Mouse (Mus musculus) cerebellum, adult 2 months (tissue): Measurements from ENCODE around the gene Olfr824. TPM values are rescaled to one million over a fixed set of nuclear protein-coding genes. Genes with fewer than 3 reads are reported as not detected.
"Not testable (repeated sequence)": the region's sequence is repeated elsewhere in the genome, so short reads cannot be mapped to it uniquely, and the experiment has no call there.

ENCODE experiments used
- DNase-seq, 2 experiments: peaks; one replicate each; pipeline ENCODE4 v3.0.0; 2021
- H3K27ac ChIP-seq: fragments of 200-500 bp; 2 replicates; pipeline ENCODE4 v1.5.1; 2012; ENCODE audit warnings: low read length, control low read depth, inconsistent platforms; ENCODE audit not compliant: insufficient read depth
- H3K27me3 ChIP-seq: fragments of 200-500 bp; 2 replicates; pipeline ENCODE4 v1.6.1; 2012; ENCODE audit warnings: inconsistent platforms, mild to moderate bottlenecking, low read length, moderate library complexity; ENCODE audit not compliant: control insufficient read depth, insufficient read depth
- H3K4me1 ChIP-seq: fragments of 200-500 bp; 2 replicates; pipeline ENCODE4 v1.6.1; 2011; ENCODE audit warnings: low read length; ENCODE audit not compliant: control insufficient read depth, insufficient read depth
- H3K4me3 ChIP-seq: fragments of 200-500 bp; replicated peaks from 2 replicates; pipeline ENCODE3; 2011; ENCODE audit warnings: mild to moderate bottlenecking, low read depth, low read length, control low read depth; ENCODE audit not compliant: insufficient read depth
- CTCF ChIP-seq: fragments of 200-500 bp; IDR thresholded peaks from 2 replicates; pipeline ENCODE4 v1.5.1; 2011; ENCODE audit warnings: low read depth, mild to moderate bottlenecking, control low read depth, low read length, moderate library complexity, borderline replicate concordance; ENCODE audit not compliant: insufficient read depth
- POLR2A ChIP-seq: fragments of 200-500 bp; IDR thresholded peaks from 2 replicates; pipeline ENCODE4 v1.6.1; 2011; ENCODE audit warnings: low read length, control low read depth, borderline replicate concordance; ENCODE audit not compliant: insufficient read depth
- WGBS: fragments of 180-500 bp; shearing (Covaris S2); methylation state at CpG from one replicate; pipeline ENCODE4 v1.1.7; 2018; 5-methylcytosine and 5-hydroxymethylcytosine counted together
- polyA plus RNA-seq: library from polyadenylated mRNA; depleted of rRNA; stranded (reverse); fragments of >200 nt; gene quantifications from 2 replicates; pipeline ENCODE4 v1.2.3, GENCODE M21; 2012; rRNA removed

The Olfr824 gene
- not detected in 2 replicates for polyA plus RNA-seq

DNA sequence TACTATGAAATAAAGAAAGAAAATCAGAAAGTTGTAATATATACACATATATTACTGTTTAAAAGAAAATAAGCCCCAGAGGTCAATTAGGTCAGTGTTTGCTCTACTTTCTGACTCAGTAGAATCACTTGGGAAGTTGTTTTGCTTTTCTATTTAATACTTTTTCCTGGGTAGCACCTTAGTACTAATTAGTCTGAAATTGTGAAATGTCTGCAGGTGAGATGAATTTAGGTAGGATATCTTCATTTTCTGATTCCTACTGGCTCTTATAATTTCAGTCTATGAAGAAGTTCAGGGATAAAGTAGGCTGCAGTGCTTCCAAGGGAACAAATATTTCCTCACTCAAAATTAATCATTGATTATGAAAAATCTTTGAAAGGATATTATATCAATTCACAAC, at the start of gene Olfr824:
Gene Olfr824 (minus strand): TSS at position 101 of the 400 bp plus-strand sequence.
- H3K4me3 ChIP-seq, H3K27me3 ChIP-seq, H3K27ac ChIP-seq, DNase-seq, H3K4me1 ChIP-seq: not testable (repeated sequence)

DNA sequence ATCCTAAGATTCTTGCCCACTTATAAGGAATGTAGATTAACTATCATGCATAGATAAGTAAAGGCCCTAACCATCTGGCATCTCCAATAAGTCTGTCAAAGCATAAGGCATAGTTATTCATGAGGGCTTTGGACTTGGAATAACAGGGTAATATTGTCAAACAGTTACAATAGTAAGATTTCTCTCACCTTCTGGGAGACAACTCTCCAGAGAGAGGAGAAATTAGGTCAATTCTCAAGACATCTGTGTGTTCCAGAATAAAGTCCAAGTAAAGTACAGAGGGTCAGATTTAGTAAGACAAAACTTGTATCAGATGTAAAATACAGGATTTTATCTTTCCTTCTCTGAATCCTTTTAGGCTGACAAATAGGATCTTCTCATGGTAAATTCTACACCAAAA, 36.9 kb upstream of the Olfr824 start, which contains the start of gene Olfr825:
Gene Olfr825 (minus strand): TSS at position 101 of the 400 bp plus-strand sequence.
- Histone ChIP-seq H3K27ac (no peak within 1 kb of the TSS), H3K27me3 (no peaks in the 10 kb centered on the region), H3K4me3 (no peak within 1 kb of the TSS), H3K4me1 (no peaks in the 10 kb centered on the region)
- no peak for DNase-seq
- TF ChIP-seq CTCF (no peak), POLR2A (no peak)

DNA sequence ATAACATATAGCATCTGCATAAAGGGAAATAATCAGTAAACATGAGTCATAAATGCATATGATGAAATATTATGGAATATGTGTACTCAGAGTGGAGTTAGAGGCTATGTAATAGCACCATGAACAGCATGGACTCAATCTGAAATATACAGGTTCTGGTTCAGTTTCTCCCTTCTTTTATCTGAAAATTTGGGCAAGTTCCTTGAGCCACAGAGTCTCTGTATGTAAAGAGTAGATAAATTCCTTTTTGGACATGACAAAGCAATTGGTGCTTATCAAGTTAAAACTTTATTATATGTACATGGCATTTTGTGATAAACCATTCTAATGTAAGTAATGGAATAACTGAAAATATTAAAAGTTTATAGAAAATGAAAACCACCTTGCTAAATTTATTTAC, 35.4 kb upstream of the Olfr824 start:
- TF ChIP-seq POLR2A (no peak), CTCF (no peak)
- no peak overlapping the region for H3K27ac ChIP-seq
- no peaks in the 10 kb centered on the region for H3K27me3 ChIP-seq
- no peaks in the 10 kb centered on the region for H3K4me1 ChIP-seq
- no peak overlapping the region for H3K4me3 ChIP-seq
- DNase-seq: no peak

DNA sequence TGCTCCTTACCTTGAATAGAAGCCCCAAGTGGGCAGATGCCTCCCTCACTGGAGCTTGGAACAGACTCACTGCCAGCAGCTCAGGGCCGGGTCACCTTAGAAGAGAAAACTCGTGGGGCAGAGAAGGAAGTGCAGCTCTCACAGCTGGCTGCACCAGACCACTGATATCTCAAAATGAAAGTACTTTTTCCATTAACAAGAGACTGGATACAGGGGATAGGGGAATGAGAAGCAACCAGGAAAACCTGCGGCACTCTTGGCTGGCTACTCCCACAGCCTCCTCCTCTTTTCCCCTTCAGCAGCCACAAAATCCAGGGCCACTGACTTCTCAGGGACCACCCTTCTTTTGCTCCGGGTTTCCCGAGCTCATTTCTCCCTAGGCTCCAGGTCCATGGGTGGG, 14.3 kb upstream of the Olfr824 start:
- no peak overlapping the region for H3K4me3 ChIP-seq
- 82% methylated on average over 5 of the region's 5 CpGs for WGBS

DNA sequence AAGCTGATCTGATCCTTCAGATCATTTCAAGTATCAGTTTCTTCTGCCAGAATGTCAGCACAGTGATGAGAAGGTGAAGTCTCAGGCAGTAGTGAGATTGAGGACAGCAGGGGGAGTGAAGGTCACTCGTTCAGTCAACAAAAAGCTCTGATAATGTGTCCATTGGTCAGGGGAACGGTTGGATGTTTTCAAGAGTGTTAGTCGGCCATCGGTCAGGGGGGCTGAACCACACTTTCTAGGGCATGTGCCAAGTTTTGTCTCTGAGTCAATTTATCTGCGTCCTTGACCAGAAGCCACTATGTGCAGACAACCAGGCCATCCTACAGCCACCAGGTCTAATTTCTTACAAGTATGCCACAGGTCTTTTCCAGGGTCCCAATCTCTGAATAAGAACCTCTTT, 12.7 kb upstream of the Olfr824 start:
- not testable (repeated sequence) for H3K4me1 ChIP-seq, DNase-seq, H3K27me3 ChIP-seq, H3K4me3 ChIP-seq, H3K27ac ChIP-seq
- WGBS: 72% methylated on average over 5 of the region's 5 CpGs

More for the DNA sequence above, 14.3 kb upstream of the Olfr824 start:
- H3K27me3 ChIP-seq: no peaks in the 10 kb centered on the region
- TF ChIP-seq POLR2A (no peak), CTCF (no peak)
- no peaks in the 10 kb centered on the region for H3K4me1 ChIP-seq
- no peak for DNase-seq
- no peak overlapping the region for H3K27ac ChIP-seq

DNA sequence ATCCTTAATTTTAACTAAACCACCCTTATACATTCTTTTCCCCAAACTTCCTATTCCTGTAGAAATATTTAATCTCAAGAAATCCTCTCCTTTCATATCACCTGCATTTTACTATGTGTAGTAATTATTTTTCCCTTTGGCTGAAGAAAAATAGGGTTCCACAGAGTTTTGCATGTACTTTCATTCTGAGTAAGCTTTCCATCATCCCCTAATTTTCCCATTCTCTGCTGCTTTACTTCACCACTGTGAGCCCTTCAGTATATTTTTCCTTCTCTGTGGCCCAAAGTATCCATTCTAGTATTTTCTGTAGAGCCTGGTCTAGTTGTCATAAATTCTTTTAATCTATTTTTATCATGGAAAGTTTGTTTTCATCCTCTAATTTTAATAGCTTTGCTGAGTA, 5.0 kb upstream of the Olfr824 start:
- Histone ChIP-seq H3K27ac (no peak overlapping the region), H3K4me3 (no peak overlapping the region), H3K4me1 (no peaks in the 10 kb centered on the region), H3K27me3 (no peaks in the 10 kb centered on the region)
- no peak for TF ChIP-seq POLR2A
- no peak for DNase-seq

DNA sequence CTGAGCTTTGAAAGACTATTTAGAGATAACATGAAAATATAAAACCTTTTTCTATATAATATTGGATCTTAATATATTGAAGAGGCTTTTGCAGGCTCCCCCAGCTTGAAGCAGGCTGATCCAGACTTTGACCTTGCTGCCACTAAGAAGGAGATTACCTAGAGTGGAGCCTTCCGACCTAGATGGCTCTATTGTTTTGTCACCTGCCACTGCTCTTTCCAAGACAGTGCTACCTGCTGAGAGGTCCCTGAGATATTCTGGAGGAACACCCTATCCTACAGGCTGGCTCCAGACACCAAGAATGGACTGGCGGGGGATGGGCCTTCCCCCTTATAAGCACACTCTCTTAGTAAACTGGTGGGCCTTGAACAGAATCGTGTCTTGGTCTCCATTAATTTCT, 13.8 kb downstream of the Olfr824 start:
- H3K4me1 ChIP-seq, DNase-seq, H3K27me3 ChIP-seq, H3K4me3 ChIP-seq, H3K27ac ChIP-seq: not testable (repeated sequence)
- 54% methylated on average over 3 of the region's 3 CpGs for WGBS

DNA sequence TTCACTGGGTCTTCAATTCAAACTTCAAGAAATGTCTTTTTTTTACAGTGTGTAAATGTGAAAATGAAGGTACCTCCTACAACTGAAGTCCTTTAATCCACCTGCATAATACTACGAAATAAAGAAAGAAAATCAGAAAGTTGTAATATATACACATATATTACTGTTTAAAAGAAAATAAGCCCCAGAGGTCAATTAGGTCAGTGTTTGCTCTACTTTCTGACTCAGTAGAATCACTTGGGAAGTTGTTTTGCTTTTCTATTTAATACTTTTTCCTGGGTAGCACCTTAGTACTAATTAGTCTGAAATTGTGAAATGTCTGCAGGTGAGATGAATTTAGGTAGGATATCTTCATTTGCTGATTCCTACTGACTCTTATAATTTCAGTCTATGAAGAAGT, 14.5 kb downstream of the Olfr824 start, which contains the start of gene Olfr823:
Gene Olfr823 (minus strand): TSS at position 101 of the 400 bp plus-strand sequence.
- H3K27ac ChIP-seq, H3K4me1 ChIP-seq, H3K4me3 ChIP-seq, DNase-seq, H3K27me3 ChIP-seq: not testable (repeated sequence)
- 79% methylated on average over 1 of the region's 1 CpGs for WGBS

DNA sequence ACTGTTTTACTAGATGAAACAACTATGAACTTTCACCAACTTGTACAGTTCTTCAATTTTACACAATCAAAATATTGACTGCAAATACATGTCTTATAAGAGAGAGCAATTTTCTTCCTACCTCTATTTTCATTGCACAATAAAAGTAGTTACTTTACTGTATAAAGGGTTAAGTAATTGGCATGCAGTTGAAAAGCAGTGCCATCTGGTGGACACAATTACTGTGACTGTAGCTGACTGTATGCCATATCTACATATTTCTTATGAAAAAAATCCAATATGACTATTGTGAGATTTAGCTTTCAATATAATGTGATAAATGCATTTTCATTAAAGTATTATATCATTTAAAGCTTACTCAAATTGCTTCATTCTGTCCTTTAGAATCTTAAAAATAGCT, 33.7 kb downstream of the Olfr824 start:
- H3K27ac ChIP-seq: no peak overlapping the region
- no peak for DNase-seq
- H3K4me1 ChIP-seq: no peaks in the 10 kb centered on the region
- no peaks in the 10 kb centered on the region for H3K27me3 ChIP-seq
- no peak overlapping the region for H3K4me3 ChIP-seq
- TF ChIP-seq POLR2A: no peak
- TF ChIP-seq CTCF: no peak
